Mouse (Mus musculus) testis, adult 10 weeks (tissue): ENCODE data around the gene Mogat2. TPM values are rescaled to one million over a fixed set of nuclear protein-coding genes. Genes with fewer than 3 reads are reported as not detected.

ENCODE experiments used
- polyA plus RNA-seq: library from polyadenylated mRNA; stranded (reverse); fragments of 350-450 nt; fragmentation: Illumina TruSeq; extraction: RNeasy Lipid Tissue Mini Kit (QIAGEN cat#74804); gene quantifications from one replicate; pipeline ENCODE4 v1.2.3, GENCODE M21; 2014; ENCODE audit warnings: low read depth, low replicate concordance

Gene Mogat2
- polyA plus RNA-seq, result not detected

GRCm38 (mm10) chr7:99238417-99238816, at the start of gene Mogat2:
Gene Mogat2 (minus strand): TSS chr7:99238619.

DNA sequence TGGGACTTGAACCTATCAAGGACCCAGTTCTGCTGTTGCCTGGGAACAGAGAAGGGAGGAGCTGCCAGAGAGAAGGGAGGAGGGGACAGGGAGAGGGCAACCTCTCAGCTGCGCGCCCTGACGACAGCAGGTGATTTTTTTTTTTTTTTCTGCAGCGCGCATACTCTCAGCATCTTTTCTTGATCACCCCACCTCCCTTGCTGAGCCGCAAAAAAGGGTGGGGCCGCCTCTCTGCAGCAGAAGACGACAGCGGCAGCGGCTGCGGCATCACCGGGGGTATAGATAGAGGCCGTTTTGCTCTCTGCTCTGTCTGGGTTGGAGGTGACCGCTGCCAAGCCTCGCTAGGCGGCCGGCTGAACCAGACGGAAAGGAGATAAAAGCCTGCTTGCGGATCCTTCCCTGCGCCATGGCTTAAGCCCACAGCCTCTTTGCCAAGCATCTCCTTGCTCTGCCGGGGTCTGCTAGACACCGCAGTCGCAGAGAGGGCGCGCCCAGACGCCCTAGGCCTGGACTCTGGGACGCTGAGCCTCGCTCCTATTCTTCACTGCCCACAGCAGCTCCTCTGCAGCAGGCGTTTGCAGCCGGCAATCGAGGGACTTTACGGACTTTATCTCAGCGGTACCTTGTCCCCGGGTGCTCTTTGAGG, 29.0 kb upstream of the Mogat2 start, which contains the start of gene Map6:
Map6 (plus strand) TSS at position 197 of the 646 bp plus-strand sequence.

GRCm38 (mm10) chr7:99182432-99183172, 55.8 kb downstream of the Mogat2 start, which contains the start of gene Dgat2:
Gene Dgat2 (minus strand): TSS chr7:99182719.

Other genes starting within 250 kb of the Mogat2 start
- gene Uvrag, start 97.5 kb downstream of the Mogat2 start, polyA plus RNA-seq, result 7.2 TPM
- gene Dgat2, start 55.9 kb downstream of the Mogat2 start, polyA plus RNA-seq, result 27.8 TPM
- 0.91 TPM for gene Map6, start 28.8 kb upstream of the Mogat2 start, polyA plus RNA-seq
- 3.1 TPM for gene Serpinh1, start 114.6 kb upstream of the Mogat2 start, polyA plus RNA-seq
- gene Gdpd5, start 142.8 kb upstream of the Mogat2 start, polyA plus RNA-seq, result not detected
- 2.1 TPM for gene Klhl35, start 227.4 kb upstream of the Mogat2 start, polyA plus RNA-seq
- 136 TPM for gene Rps3, start 245.1 kb upstream of the Mogat2 start, polyA plus RNA-seq